Mouse (Mus musculus): Measurements from ENCODE around the gene Nlrp6. TPM values are rescaled to one million over a fixed set of nuclear protein-coding genes. Genes with fewer than 3 reads are reported as not detected.
"Not testable (repeated sequence)": the region's sequence is repeated elsewhere in the genome, so short reads cannot be mapped to it uniquely, and the experiment has no call there.

Nlrp6 gene
- total RNA-seq, 2 experiments from 2014 or later = 0.54 to 0.70 TPM

DNA sequence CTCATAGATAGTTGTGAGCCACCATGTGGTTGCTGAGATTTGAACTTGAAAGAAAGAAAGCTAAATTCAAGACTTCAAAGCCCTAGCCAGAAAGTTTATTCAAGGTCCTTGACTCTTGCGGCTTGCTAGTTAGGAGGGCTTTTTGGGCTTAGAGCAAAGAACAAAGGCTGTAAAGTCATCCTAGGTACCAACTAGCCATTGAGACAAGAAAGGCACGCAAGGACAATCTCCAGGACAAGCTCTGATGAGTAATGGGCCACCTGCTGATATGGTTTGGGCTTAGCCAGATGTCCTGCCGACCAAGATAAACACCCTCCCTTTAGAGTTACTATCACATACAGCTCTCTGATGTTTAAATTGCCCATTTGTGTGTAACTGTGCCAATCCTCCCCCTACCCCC is 48.0 kb downstream of the Nlrp6 start:
- DNase-seq = not testable (repeated sequence)
- intact Hi-C loops (cut with DNase I) = loop anchor here (5.0 kb wide), 1 partner anchor 74 kb away; no protein-coding TSS in a partner anchor

DNA sequence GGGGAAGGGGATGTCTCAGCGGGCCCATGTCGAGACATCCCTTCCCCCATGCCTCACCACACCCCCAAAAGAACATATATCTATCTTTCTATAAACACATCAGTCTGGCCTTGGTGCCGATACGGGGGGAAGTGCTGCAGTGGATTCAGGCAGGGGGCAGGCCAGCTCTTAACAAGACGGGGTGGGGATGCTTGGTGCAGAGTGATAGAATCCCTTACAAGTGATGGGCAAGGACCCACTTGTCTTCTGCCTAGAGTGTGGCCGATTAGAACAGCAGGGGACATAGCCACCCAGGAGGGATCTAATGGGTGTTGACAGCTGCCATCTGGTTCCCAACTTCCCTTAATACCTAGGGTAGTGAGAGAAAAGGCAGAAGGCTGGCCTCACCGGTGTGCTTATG is 50.2 kb downstream of the Nlrp6 start:
- DNase-seq = no peak
- intact Hi-C loops (cut with DNase I) = no loop called here

DNA sequence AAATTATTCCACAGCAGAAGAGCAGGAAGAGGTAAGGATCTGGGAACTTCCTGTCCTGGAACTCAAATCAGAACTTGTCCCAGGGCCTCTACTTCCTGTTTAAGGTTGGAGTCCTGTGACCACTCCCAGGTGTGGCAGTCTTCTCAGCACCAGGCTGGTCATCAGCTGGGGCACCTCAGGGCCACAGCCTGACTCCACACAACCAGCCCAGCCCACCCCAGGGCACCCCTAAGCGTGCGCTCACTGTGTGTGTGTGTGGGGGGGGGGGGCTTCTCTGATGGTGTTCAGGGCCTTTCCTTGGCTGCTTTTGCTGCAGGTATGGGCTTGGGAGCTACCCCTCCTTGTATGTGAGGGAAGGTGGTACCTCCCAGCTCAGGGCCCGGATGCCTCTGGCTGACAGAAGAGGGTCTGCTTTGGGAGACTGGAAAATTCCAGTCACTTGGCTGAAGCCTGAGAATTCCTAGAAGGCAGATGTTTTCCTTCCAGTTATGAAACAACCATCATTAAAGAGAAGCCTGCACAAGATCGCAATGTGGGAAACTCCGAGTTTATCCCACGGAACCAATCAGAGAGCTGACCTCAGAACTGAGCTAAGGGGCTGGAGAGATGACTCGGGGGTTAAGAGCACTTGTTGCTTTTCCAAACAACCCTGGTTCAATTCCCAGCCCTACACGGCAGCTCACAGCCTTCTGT is 50.9 kb downstream of the Nlrp6 start:
- intact Hi-C loops (cut with DNase I) = no loop called here
- DNase-seq = no peak

DNA sequence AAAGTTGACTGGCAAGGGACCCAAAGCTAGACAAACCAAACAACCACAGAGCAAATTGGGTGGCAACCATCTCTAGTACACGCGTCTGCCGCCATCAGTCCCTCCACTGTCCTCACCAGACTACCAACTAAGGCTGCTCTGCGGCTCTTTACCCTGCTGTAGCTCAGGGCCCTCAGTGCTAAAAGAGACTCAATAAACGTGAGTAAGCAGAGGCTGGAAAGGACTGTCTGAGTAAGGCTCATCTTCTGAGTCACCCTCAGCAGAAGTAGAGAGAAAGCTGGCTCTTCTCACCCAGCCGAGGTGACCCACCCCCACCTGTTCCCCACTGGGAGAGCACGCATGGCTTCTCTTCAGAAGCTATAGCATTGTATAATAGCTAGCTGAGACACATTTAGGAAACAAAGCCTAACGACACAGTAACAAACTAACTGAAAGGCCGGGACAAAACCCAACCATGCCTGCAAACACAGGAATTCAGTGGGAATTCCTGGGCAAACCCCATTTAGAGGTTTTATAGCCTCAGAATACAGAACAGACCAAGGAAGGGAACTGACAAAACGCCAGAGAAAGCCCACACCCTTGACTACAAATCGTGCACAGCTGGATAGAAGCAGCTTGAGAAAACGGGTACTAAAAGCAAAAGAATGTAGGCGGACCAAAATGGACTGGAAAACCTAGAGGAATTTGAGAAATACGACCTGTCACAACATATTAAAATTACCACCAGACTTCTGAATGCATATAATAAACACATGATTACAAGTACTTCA is 52.9 kb downstream of the Nlrp6 start:
- intact Hi-C loops (cut with DNase I) = no loop called here
- DNase-seq = no peak

DNA sequence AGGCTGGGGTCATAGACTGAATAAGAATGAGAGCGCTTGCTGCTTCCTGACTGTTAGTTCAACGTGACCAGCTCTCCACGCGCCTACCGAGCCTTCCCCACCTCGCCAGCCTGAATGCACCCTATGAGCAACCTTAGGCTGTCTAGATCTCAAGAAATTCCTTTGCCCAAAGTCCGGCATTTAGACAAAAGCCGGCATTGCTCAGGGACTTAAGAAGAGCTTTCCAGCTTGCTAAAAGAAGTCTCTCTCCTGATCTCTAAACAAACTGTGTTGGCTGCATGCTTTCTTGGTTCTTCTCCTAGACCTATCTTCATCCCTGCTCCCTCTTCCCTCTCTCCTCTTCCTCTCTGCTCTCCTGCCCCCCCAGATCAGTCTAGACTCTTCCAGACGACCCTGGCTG is 54.2 kb downstream of the Nlrp6 start:
- intact Hi-C loops (cut with DNase I) = no loop called here
- DNase-seq = no peak

DNA sequence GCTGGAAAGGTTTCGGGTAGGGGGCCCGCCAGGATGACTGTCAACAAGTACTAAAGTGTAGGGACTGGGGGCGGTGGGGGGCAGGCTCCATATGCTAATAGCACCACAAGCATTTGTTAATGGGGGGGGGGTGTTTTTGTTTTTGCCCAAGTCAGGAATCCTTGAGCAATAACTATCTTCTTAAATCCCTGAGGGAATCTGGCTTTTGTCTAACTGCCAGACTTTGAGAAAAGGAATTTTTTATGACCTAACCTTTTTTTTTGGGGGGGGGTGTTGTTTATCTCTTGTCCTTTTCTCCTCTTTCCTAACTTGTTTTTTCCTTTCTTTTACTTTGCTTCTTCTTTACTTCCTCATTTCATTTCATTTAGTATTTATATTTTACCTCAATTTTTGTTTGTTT is 54.8 kb downstream of the Nlrp6 start:
- intact Hi-C loops (cut with DNase I) = no loop called here
- no peak for DNase-seq

DNA sequence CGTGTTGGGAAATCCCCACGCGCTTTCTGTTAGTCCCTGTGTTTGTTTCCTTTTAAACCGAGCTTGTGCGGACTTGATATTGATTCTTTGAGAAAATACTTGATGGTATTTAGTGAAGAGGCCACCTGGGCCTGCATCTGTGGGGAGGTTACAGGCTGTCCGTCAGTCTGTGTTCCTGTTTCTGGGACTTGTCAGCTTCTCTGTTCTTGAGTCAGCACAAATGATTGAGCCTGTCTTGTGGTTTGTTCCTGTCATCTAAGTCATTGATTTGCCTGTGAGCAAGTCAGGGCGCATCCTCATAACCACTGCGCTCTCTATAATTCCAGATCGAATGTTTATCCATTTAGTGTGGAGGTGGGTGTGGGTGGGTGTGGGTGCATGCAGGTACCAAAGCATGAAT is 56.0 kb downstream of the Nlrp6 start:
- intact Hi-C loops (cut with DNase I); DNase-seq: not testable (repeated sequence)

Other genes starting within 250 kb of the Nlrp6 start
- under 1 TPM; 0.06 to 0.08 TPM for gene Olfr45, start 239.0 kb upstream of the Nlrp6 start, total RNA-seq (2021)
- gene Olfr541, start 223.6 kb upstream of the Nlrp6 start, total RNA-seq (2021) = not detected
- gene Cyp2e1, start 157.2 kb upstream of the Nlrp6 start, total RNA-seq (2021) = not detected
- under 1 TPM in 1 of 2 experiments, not detected in 1; 0.24 TPM for gene Syce1, start 133.1 kb upstream of the Nlrp6 start, total RNA-seq (2021)
- 10 to 100 TPM; 10.9 to 15.0 TPM for gene Zfp941, start 98.7 kb upstream of the Nlrp6 start, total RNA-seq (2021)
- gene Urah, start 85.9 kb upstream of the Nlrp6 start, total RNA-seq (2021) = not detected
- not detected for gene Scgb1c1, start 75.4 kb upstream of the Nlrp6 start, total RNA-seq (2021)
- gene Odf3, start 73.1 kb upstream of the Nlrp6 start, total RNA-seq (2021) = not detected
- 1 to 10 TPM; 1.4 TPM for gene Gm45785, start 64.6 kb upstream of the Nlrp6 start, total RNA-seq (2021)
- 100 to 1,000 TPM in 1 of 2 experiments, 10 to 100 TPM in 1; 93.4 to 112 TPM for gene Ric8a, start 63.9 kb upstream of the Nlrp6 start, total RNA-seq (2021)
- gene Bet1l, start 63.3 kb upstream of the Nlrp6 start, total RNA-seq (2021) = 10 to 100 TPM; 23.0 to 25.2 TPM
- gene Psmd13, start 38.9 kb upstream of the Nlrp6 start, total RNA-seq (2021) = 100 to 1,000 TPM; 155 to 165 TPM
- gene Sirt3, start 38.6 kb upstream of the Nlrp6 start, total RNA-seq (2021) = 10 to 100 TPM; 26.0 to 31.3 TPM
- not detected for gene Cox8b, start 20.5 kb upstream of the Nlrp6 start, total RNA-seq (2021)
- gene Pgghg, start 20.5 kb downstream of the Nlrp6 start, total RNA-seq (2021) = 1 to 10 TPM; 3.1 to 4.0 TPM
- gene Ifitm5, start 29.4 kb downstream of the Nlrp6 start, total RNA-seq (2021) = not detected
- gene Gm45717, start 35.0 kb downstream of the Nlrp6 start, total RNA-seq (2021) = not detected
- 10 to 100 TPM; 36.6 to 45.9 TPM for gene Ifitm2, start 35.1 kb downstream of the Nlrp6 start, total RNA-seq (2021)
- gene Ifitm1, start 46.3 kb downstream of the Nlrp6 start, total RNA-seq (2021) = 1 to 10 TPM; 2.8 to 5.4 TPM
- gene Ifitm3, start 89.9 kb downstream of the Nlrp6 start, total RNA-seq (2021) = 10 to 100 TPM in 1 of 2 experiments, 1 to 10 TPM in 1; 8.9 to 12.8 TPM
- not detected for gene Ifitm6, start 97.0 kb downstream of the Nlrp6 start, total RNA-seq (2021)
- not detected for gene Gm17387, start 108.2 kb downstream of the Nlrp6 start, total RNA-seq (2021)
- gene B4galnt4, start 140.2 kb downstream of the Nlrp6 start, total RNA-seq (2021) = 100 to 1,000 TPM; 132 to 150 TPM
- gene Pkp3, start 157.3 kb downstream of the Nlrp6 start, total RNA-seq (2021) = not detected
- 1 to 10 TPM; 2.8 to 2.9 TPM for gene Sigirr, start 179.7 kb downstream of the Nlrp6 start, total RNA-seq (2021)
- not detected for gene Ano9, start 196.9 kb downstream of the Nlrp6 start, total RNA-seq (2021)
- gene Ptdss2, start 201.5 kb downstream of the Nlrp6 start, total RNA-seq (2021) = 10 to 100 TPM; 50.1 to 53.9 TPM

Data from left cerebral cortex, postnatal 4 days (tissue).